Mouse (Mus musculus) forebrain, embryonic 15.5 days (tissue): ENCODE results near the gene Dcun1d4. TPM values are rescaled to one million over a fixed set of nuclear protein-coding genes. Genes with fewer than 3 reads are reported as not detected.

Source experiments
- ATAC-seq: fragments of 200-750 bp; cut with Nextera tagmentation; replicated peaks from 2 replicates; pipeline ENCODE4 v1.8.0; 2017; ENCODE audit warnings: mild to moderate bottlenecking, moderate TSS enrichment, moderate library complexity
- H3K27ac ChIP-seq: fragments of 300-500 bp; sonication (generic); replicated peaks from 2 replicates; pipeline ENCODE4 v1.5.1; 2015; ENCODE audit warnings: mild to moderate bottlenecking, inconsistent platforms
- H3K27me3 ChIP-seq: fragments of 300-500 bp; sonication (generic); 2 replicates; pipeline ENCODE4 v1.6.1; 2015; ENCODE audit warnings: inconsistent platforms
- H3K36me3 ChIP-seq: fragments of 300-500 bp; sonication (generic); 2 replicates; pipeline ENCODE4 v1.6.1; 2015; ENCODE audit warnings: mild to moderate bottlenecking, inconsistent platforms
- H3K4me1 ChIP-seq: fragments of 300-500 bp; sonication (generic); 2 replicates; pipeline ENCODE4 v1.6.1; 2015; ENCODE audit warnings: inconsistent platforms
- H3K4me2 ChIP-seq: fragments of 300-500 bp; sonication (generic); replicated peaks from 2 replicates; pipeline ENCODE4 v1.6.1; 2015; ENCODE audit warnings: mild to moderate bottlenecking, inconsistent platforms
- H3K4me3 ChIP-seq: fragments of 300-500 bp; sonication (generic); 2 replicates; pipeline ENCODE4 v1.5.1; 2015; ENCODE audit warnings: mild to moderate bottlenecking, inconsistent platforms
- H3K9ac ChIP-seq: fragments of 300-500 bp; sonication (generic); replicated peaks from 2 replicates; pipeline ENCODE4 v1.6.1; 2015; ENCODE audit warnings: mild to moderate bottlenecking, inconsistent platforms
- H3K9me3 ChIP-seq: fragments of 300-500 bp; sonication (generic); 2 replicates; pipeline ENCODE4 v1.6.1; 2016; ENCODE audit warnings: inconsistent platforms
- WGBS: fragments of 180-500 bp; shearing (Covaris S2); methylation state at CpG from one replicate; pipeline ENCODE4 v1.1.7; 2015; ENCODE audit warnings: mixed read lengths; 5-methylcytosine and 5-hydroxymethylcytosine counted together
- polyA plus RNA-seq: library from polyadenylated mRNA; unstranded; fragments of >200 nt; fragmentation: Nextera tagmentation; extraction: Ambion mirVana; gene quantifications from 2 replicates; pipeline ENCODE4 v1.2.1, GENCODE M21; 2015

The Dcun1d4 gene
- polyA plus RNA-seq, 1 experiment from 2014 or later, result 45.3 TPM

DNA sequence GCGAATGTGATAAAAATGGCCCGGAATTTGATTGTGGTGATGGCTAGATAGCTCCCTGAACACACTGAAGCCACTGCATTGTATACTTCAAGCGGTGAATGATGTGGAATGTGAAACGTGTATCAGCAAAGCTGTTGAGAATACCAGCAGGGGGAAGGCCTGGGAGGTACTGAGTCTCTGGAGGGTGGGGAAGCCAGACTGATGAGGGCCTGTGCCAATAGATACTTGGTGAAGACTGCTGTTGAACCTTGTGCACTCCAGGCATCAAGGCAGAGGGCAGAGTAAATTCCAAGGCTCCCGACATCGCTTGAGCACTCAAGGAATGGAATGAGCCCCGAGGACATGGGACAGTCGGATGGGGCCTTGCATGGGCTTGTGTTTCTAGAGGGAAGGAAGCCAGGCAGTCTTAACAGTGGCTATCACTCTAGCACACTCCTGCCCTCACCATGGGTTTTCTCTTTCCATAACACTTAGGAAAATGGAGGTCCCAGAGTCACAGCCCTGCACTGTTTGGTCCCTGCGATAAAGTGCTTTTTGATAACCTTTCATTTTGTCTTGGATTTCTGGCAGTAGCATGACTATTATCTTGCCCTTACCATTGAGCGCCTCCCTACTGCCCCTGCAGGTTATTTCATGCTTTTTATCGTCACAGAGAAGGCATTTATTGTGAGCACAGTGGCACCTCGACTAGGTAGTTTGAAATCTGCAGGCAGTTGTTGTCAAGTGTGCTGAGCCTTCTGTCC is 22.4 kb downstream of the Dcun1d4 start:
- no peaks in the 10 kb centered on the region for H3K9me3 ChIP-seq
- no peak overlapping the region for H3K27ac ChIP-seq
- H3K36me3 ChIP-seq, result no peaks in the 10 kb centered on the region
- H3K4me3 ChIP-seq, result no peak overlapping the region
- WGBS, result 84% methylated on average over 12 of the region's 12 CpGs
- no peaks in the 10 kb centered on the region for H3K27me3 ChIP-seq
- H3K4me1 ChIP-seq, result peaks cover 5% of the 10 kb centered on the region; the same call in 1 of the 2 replicates
- no peak overlapping the region for H3K9ac ChIP-seq
- no peak overlapping the region for H3K4me2 ChIP-seq
- no peak for ATAC-seq

DNA sequence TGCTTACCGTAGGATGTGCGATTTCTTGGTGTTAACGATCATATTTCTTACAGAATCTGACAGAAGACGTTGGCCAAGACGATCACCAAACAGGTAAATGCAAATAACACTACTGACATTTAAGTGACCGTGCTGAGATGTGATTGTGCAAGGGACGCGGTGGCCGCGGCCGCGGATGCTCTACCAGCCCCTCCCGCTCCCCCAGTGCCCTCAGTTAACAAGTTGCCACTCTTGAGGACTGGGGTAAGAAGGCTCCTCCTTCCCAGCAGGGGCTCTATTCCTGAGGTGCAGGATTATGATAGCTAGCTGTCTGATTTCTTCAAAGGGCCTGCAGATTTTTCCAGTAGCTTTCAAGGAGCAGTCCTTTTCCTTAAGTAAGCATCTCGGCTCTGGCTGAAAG is 30.3 kb downstream of the Dcun1d4 start:
- no peaks in the 10 kb centered on the region for H3K27me3 ChIP-seq
- no peak overlapping the region for H3K27ac ChIP-seq
- no peak for ATAC-seq
- peaks cover 14% of the 10 kb centered on the region; the same call in 1 of the 2 replicates for H3K4me1 ChIP-seq
- H3K4me3 ChIP-seq, result no peak overlapping the region
- 75% methylated on average over 14 of the region's 14 CpGs for WGBS
- peaks cover 8% of the 10 kb centered on the region; the same call in 1 of the 2 replicates for H3K36me3 ChIP-seq
- H3K9me3 ChIP-seq, result no peaks in the 10 kb centered on the region
- H3K4me2 ChIP-seq, result no peak overlapping the region
- no peak overlapping the region for H3K9ac ChIP-seq

DNA sequence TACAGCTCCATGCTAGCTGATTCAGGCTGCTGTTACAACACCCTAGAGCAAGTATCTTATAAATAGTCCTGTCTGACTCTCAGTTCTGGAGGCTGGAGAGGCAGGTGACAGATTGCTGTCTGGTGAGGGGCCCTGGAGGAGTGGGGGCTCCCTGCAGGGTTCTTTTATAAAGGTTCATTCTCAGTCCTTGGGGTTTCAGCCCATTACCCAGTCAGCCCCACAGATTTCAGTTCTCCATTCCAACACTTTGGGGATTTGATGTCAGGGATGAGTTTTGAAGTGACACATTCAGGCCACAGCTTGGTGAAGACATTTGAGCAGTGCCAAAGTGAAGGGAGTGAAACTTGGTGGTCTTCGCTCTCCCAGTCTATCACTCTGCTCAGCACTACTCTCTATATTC is 31.4 kb downstream of the Dcun1d4 start:
- no peaks in the 10 kb centered on the region for H3K27me3 ChIP-seq
- H3K4me1 ChIP-seq, result 0 out of 2 replicates have a peak, but pooled peaks cover 10% of the 10 kb centered on the region
- WGBS, result 97% methylated on average over 1 of the region's 1 CpGs
- ATAC-seq, result no peak
- H3K9ac ChIP-seq, result no peak overlapping the region
- no peak overlapping the region for H3K4me3 ChIP-seq
- H3K27ac ChIP-seq, result no peak overlapping the region
- H3K9me3 ChIP-seq, result no peaks in the 10 kb centered on the region
- H3K4me2 ChIP-seq, result no peak overlapping the region
- H3K36me3 ChIP-seq, result peaks cover 12% of the 10 kb centered on the region; the same call in 1 of the 2 replicates

DNA sequence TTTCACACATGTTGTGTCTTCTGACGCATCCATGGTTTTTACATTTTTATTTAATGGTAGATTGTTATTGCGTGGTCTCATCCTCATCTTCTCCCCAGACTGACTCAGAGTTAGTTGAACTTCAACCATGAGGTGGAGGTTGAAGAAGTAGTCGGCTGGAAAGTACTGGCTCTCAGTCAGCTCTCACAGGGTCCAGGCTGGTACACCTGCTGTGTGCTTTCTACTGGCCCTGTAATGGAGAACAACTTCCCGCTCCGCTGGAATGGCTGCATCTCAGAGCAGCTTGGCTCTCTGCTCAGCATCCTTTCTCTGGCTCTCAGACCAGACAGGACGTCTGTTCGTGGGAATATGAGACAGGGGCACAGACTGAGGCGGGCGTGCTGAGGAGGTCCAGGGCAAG is 31.9 kb downstream of the Dcun1d4 start:
- H3K9me3 ChIP-seq, result no peaks in the 10 kb centered on the region
- no peaks in the 10 kb centered on the region for H3K27me3 ChIP-seq
- no peak overlapping the region for H3K4me2 ChIP-seq
- H3K36me3 ChIP-seq, result peaks cover 12% of the 10 kb centered on the region; the same call in 1 of the 2 replicates
- no peak for ATAC-seq
- no peak overlapping the region for H3K27ac ChIP-seq
- H3K4me3 ChIP-seq, result no peak overlapping the region
- 0 out of 2 replicates have a peak, but pooled peaks cover 10% of the 10 kb centered on the region for H3K4me1 ChIP-seq
- H3K9ac ChIP-seq, result no peak overlapping the region
- WGBS, result 84% methylated on average over 9 of the region's 9 CpGs

DNA sequence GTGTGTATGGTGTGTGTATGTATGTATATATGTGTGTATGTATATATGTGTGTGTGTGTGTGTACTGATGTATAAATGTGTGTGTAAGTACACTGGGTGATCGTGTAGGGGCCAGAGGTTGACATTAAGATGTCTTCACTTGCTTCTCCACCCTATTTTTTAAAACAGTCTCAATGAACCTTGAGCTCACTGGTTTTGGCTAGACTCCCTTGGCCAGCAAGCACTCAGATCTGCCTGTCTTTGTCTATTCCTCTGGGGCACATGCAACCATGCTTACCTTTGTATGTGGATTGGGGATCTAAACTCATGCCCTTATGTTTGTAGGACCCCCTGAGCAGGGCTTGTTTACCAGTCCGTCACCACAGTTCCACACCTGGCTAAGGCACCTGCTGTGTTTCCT is 33.4 kb downstream of the Dcun1d4 start:
- H3K9me3 ChIP-seq, result no peaks in the 10 kb centered on the region
- 0 out of 2 replicates have a peak, but pooled peaks cover 5% of the 10 kb centered on the region for H3K4me1 ChIP-seq
- H3K9ac ChIP-seq, result no peak overlapping the region
- H3K4me3 ChIP-seq, result no peak overlapping the region
- H3K4me2 ChIP-seq, result no peak overlapping the region
- no peaks in the 10 kb centered on the region for H3K27me3 ChIP-seq
- 91% methylated on average over 2 of the region's 2 CpGs for WGBS
- no peak for ATAC-seq
- no peak overlapping the region for H3K27ac ChIP-seq
- H3K36me3 ChIP-seq, result peaks cover 12% of the 10 kb centered on the region; the same call in 1 of the 2 replicates

DNA sequence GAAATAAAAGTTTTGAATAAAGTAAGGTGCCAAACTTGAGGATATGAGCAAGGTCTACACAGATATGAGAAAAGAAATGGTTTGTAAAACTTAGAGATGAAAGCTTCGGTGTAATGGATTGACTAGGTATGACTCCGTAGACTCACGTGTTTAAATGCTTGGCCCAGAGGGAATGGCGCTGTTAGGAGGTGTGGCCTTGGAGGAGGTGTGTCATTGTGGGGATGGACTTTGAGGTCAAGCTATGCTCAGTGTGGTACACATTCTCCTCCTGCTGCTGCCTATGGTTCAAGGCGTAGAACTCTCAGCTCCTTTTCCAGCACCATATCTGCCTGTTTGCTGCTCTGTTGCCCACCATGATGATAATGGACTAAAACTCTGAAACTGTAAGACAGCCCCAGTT is 36.5 kb downstream of the Dcun1d4 start:
- no peak overlapping the region for H3K4me3 ChIP-seq
- no peaks in the 10 kb centered on the region for H3K9me3 ChIP-seq
- H3K27ac ChIP-seq, result no peak overlapping the region
- H3K27me3 ChIP-seq, result no peaks in the 10 kb centered on the region
- H3K36me3 ChIP-seq, result peaks cover 11% of the 10 kb centered on the region; the same call in 1 of the 2 replicates
- H3K4me2 ChIP-seq, result no peak overlapping the region
- WGBS, result 93% methylated on average over 5 of the region's 5 CpGs
- ATAC-seq, result no peak
- no peaks in the 10 kb centered on the region for H3K4me1 ChIP-seq
- no peak overlapping the region for H3K9ac ChIP-seq

DNA sequence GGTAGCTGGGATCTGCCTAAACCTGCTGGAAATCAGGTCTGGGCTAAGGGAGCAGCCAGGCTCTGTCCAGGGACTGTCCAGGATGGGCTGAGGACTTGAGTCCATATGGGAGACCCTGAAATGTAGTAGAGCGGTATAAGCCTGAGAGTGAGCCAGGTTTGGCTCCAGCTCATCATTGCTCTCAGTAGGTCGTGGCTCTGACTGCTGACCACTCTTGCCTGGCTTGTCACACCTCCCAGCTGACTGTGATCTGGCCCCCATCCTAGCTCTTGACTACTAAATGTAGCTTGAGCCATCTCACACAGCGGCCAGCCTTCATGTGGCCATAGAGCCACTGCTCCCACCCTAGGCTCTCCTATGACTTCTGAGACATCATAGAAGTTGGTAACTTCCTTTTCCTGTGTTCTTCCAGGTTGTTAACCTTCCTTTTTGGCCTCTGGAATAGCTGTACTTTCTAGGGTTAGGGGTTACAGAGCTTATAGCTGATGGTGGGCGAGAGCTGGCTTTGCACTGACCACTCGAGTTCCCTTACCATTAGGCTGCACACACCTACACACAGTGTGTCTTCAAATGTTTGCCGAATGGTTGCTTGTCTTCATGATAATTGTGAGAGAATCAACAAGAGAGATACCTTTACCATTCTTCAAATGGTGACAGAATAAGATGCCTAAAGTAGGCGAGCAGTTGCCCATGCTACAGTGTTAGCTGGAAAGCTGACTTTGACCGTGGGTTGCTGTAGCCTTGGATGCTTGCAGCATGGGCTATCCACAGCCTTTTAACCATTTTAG is 37.8 kb downstream of the Dcun1d4 start:
- ATAC-seq, result no peak
- H3K27ac ChIP-seq, result no peak overlapping the region
- H3K4me1 ChIP-seq, result no peaks in the 10 kb centered on the region
- WGBS, result 96% methylated on average over 8 of the region's 8 CpGs
- no peak overlapping the region for H3K9ac ChIP-seq
- no peak overlapping the region for H3K4me3 ChIP-seq
- H3K4me2 ChIP-seq, result no peak overlapping the region
- no peaks in the 10 kb centered on the region for H3K9me3 ChIP-seq
- H3K27me3 ChIP-seq, result no peaks in the 10 kb centered on the region
- peaks cover 20% of the 10 kb centered on the region for H3K36me3 ChIP-seq

DNA sequence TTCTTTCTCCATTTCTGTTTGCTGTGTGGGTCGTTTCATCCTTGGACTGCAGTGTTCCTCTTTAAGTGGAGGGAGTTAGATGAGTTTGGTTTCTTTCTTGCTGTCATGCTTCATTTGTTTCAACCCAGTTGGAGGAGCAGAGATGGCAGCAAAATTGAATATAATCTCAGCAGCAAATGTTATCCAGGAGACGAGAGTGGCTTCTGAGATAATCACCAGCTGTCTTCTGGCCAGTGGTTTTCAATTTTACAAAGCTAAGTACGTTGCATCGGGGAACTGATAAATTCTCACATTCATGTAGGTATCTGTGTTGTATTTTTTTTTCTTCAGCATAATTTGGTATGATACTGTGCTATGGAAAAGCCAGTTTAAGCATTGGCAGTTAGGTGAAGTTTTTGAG is 40.0 kb downstream of the Dcun1d4 start:
- whole genome bisulfite sequencing, result 81% methylated on average over 4 of the region's 4 CpGs
- Histone ChIP-seq H3K4me3 (no peak overlapping the region), H3K4me2 (no peak overlapping the region), H3K27me3 (no peaks in the 10 kb centered on the region), H3K9ac (no peak overlapping the region), H3K4me1 (no peaks in the 10 kb centered on the region), H3K9me3 (no peaks in the 10 kb centered on the region), H3K36me3 (peaks cover 25% of the 10 kb centered on the region), H3K27ac (no peak overlapping the region)
- no peak for ATAC-seq

DNA sequence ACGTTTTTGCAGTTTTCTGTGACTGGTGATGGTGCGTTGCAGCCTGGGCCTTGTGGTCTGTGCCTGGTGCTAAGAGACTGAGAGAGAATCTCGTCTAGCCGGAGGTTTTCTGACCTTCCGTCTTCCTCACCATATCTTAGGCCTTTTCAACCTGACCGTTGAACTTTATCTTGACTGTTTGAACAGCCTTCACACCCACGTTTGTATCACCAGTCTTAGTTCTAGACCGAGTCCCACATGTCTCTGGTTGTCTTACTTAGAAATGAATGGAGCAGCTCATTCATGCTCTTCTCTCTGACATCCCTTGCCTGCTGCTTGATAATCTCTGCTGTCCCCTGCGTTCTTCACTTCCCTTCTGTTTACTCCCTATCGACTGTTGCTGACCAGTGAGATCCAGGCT is 42.4 kb downstream of the Dcun1d4 start:
- 91% methylated on average over 10 of the region's 10 CpGs for WGBS
- peaks cover 32% of the 10 kb centered on the region for H3K36me3 ChIP-seq
- no peak for ATAC-seq

DNA sequence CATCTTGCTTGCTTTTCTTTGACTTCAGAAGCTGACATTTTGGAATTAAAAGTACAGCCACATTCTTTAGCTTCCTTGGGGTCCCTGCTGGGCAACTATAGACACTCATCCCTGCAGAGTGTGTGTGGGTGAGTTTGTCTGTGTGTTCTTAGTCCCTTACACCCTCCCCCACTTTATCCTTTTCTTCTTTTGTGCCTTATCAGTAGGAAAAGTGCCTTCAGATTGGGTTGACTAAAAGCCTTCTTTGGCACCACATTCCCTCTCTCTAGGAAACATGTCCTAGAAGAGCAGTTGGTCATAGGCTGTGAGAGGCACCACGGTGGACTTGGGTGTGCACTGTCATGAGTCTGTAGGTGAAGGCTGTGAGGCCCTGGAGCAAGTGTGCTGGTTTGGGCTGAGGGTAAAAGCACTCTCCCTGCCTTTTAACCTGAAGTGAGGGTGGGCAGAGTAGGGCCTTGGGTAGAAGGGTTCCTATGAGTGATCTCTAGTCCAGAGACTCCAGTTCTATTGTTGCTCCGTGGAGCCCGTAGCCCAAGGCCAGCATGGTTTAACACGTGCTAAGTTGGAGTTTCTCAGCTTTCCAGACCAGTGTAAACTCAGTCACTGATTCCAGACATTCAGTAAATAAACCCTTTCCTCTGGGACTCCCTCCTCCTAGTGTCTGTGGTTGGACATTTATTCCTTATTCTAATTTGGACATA is 43.6 kb downstream of the Dcun1d4 start:
- Histone ChIP-seq H3K4me2 (no peak overlapping the region), H3K36me3 (peaks cover 32% of the 10 kb centered on the region), H3K4me1 (no peaks in the 10 kb centered on the region), H3K27ac (no peak overlapping the region), H3K9ac (no peak overlapping the region), H3K4me3 (no peak overlapping the region), H3K27me3 (no peaks in the 10 kb centered on the region), H3K9me3 (no peaks in the 10 kb centered on the region)
- no peak for ATAC-seq
- 87% methylated on average over 4 of the region's 4 CpGs for WGBS

More for the DNA sequence above, 42.4 kb downstream of the Dcun1d4 start:
- no peak overlapping the region for H3K4me2 ChIP-seq
- H3K27me3 ChIP-seq, result no peaks in the 10 kb centered on the region
- no peaks in the 10 kb centered on the region for H3K4me1 ChIP-seq
- no peak overlapping the region for H3K27ac ChIP-seq
- no peak overlapping the region for H3K4me3 ChIP-seq
- H3K9ac ChIP-seq, result no peak overlapping the region
- no peaks in the 10 kb centered on the region for H3K9me3 ChIP-seq

DNA sequence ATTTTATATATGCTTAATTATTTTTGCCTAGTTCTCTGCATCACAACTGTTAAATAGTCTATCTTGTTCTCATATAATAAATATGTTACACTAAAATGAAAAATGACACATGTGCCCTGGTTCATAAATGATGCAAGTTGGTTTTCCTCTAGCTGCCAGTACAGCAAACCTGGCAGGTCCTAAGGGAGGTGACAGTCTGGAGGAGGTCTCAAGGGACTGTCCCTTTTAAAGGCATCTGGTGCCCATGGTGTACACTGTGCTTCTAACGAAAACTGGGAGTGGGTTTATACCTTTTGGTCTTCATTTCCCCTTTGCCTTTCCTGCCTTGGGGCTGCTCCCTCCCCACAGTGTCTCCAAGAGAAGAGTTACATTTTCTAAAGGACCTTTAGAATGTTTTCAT is 51.4 kb downstream of the Dcun1d4 start:
- H3K9me3 ChIP-seq, result no peaks in the 10 kb centered on the region
- ATAC-seq, result no peak
- 57% methylated on average over 1 of the region's 1 CpGs for WGBS
- no peaks in the 10 kb centered on the region for H3K27me3 ChIP-seq
- H3K4me2 ChIP-seq, result no peak overlapping the region
- no peak overlapping the region for H3K27ac ChIP-seq
- no peaks in the 10 kb centered on the region for H3K4me1 ChIP-seq
- peaks cover 31% of the 10 kb centered on the region; the same call in 1 of the 2 replicates for H3K36me3 ChIP-seq
- H3K9ac ChIP-seq, result no peak overlapping the region
- no peak overlapping the region for H3K4me3 ChIP-seq

DNA sequence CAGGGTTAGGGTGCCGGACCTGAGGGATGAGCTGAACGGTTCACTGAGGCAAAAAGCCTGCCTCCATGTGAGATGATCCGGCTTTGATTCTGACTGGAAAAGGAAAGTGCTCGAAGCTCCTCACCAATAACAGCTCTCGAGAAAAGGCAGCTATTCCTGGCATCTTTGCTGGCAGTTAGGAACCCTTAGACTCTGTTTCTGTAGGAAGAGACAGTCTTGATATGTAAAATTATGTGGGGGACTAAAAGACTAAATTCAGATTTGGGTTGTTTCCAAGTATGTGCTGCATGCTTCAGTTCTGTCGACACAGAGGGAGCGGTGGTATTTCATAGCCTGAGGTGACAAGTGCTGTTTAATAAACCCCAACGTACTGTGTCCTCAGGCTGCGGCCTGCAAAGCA is 52.1 kb downstream of the Dcun1d4 start:
- no peak for ATAC-seq
- no peak overlapping the region for H3K4me2 ChIP-seq
- no peaks in the 10 kb centered on the region for H3K27me3 ChIP-seq
- H3K4me3 ChIP-seq, result no peak overlapping the region
- H3K9me3 ChIP-seq, result no peaks in the 10 kb centered on the region
- WGBS, result 76% methylated on average over 9 of the region's 9 CpGs
- H3K4me1 ChIP-seq, result no peaks in the 10 kb centered on the region
- no peak overlapping the region for H3K9ac ChIP-seq
- H3K27ac ChIP-seq, result no peak overlapping the region
- H3K36me3 ChIP-seq, result peaks cover 31% of the 10 kb centered on the region; the same call in 1 of the 2 replicates
